In genomic region chr11:5569474-5569873, GRCm38 (mm10) we compare ENCODE assay signal across 28 mouse cellular contexts. TPM values are rescaled to one million over a fixed set of nuclear protein-coding genes. Genes with fewer than 3 reads are reported as not detected.
DNase-seq lines count a peak whose midpoint lies in the region; ATAC-seq and TF ChIP-seq lines count a peak whose summit lies in the region.
"Had no signal": no experiment of that assay in that cellular context is flagged by ENCODE, and none has a peak within 500 bp of the region (broad histone marks: within the 10 kb centered on the region; RNA-seq: fewer than 3 reads in every experiment).

Gene Ankrd36, plus strand, starts transcription at chr11:5569684.

- H3K4me2 ChIP-seq in CH12.LX (ENCODE audit: insufficient read depth, low read depth, poor library complexity, severe bottlenecking) = no peak within 1 kb of the TSS
- H3K4me2 ChIP-seq: embryonic facial prominence, embryonic 15.5 days; forebrain, embryonic 15.5 days; heart, embryonic 11.5 days; heart, embryonic 15.5 days; hindbrain, embryonic 15.5 days had no signal

- intact Hi-C loops in heart, postnatal 14 days (cut with DNase I) = no loop called here

- dilution Hi-C loops in CH12.LX (cut with MboI; ENCODE audit: extremely low pct_ligation_motif_present, extremely low pct_unique_long_range_greater_than_20kb, low sequenced_read_pairs) = no loop called here

- TF ChIP-seq POLR2A in CH12.LX (IDR thresholded peaks at IDR 0.05; ENCODE audit: low read depth, low read length) = no peak
- no peak for TF ChIP-seq POLR2A in brain, embryonic 14.5 days (IDR thresholded peaks at IDR 0.05; ENCODE audit: borderline replicate concordance, extremely low read depth, insufficient read depth, insufficient read length, poor library complexity, severe bottlenecking)

- no peak for TF ChIP-seq RAD21 in CH12.LX (IDR thresholded peaks at IDR 0.05; ENCODE audit: low read depth, low read length)

- DNase-seq in CH12.LX (ENCODE audit: extremely low read depth) (no peak), G1E (ENCODE audit: low spot score) (no peak)
- peak; percentile 29 for DNase-seq in brain, embryonic 14.5 days (ENCODE audit: low read depth)
- no peak for DNase-seq in heart, postnatal 14 days
- no peak for DNase-seq in layer of hippocampus, adult 9-11 months
- DNase-seq: adrenal gland, adult 8-10 months; cerebellum, adult 18-20 months; cerebellum, postnatal 14 days; embryo, embryonic 11 days; gastrocnemius, postnatal 10 days; heart, adult 2 months had no signal

- TF ChIP-seq EP300 in CH12.LX (IDR thresholded peaks at IDR 0.05; ENCODE audit: low read length) = no peak

- peaks cover 66% of the 10 kb centered on the region for H3K4me1 ChIP-seq in megakaryocyte, embryonic 14.5 days
- peaks cover 0 to 15% of the 10 kb centered on the region in 2 experiments; a peak in 2 of 4 replicates for H3K4me1 ChIP-seq in CH12.LX (ENCODE audit: control insufficient read depth in 1 of 2, insufficient read depth in 2 of 2)
- peaks cover 80% of the 10 kb centered on the region for H3K4me1 ChIP-seq in G1E (ENCODE audit: insufficient read depth, low read depth, low read length)
- H3K4me1 ChIP-seq: embryonic facial prominence, embryonic 15.5 days; forebrain, embryonic 15.5 days; heart, embryonic 15.5 days; hindbrain, embryonic 10.5 days; hindbrain, embryonic 15.5 days had no signal

- H3K36me3 ChIP-seq in megakaryocyte, embryonic 14.5 days (replicated peaks; ENCODE audit: low read length) = peaks cover 36% of the 10 kb centered on the region
- no peaks in the 10 kb centered on the region for H3K36me3 ChIP-seq in CH12.LX (replicated peaks in 1 of 2; ENCODE audit: control insufficient read depth in 1 of 2, insufficient read depth in 1 of 2, low read length in 1 of 2)
- H3K36me3 ChIP-seq in G1E (replicated peaks) = no peaks in the 10 kb centered on the region
- H3K36me3 ChIP-seq: embryonic facial prominence, embryonic 15.5 days; forebrain, embryonic 15.5 days; heart, embryonic 15.5 days; hindbrain, embryonic 10.5 days; hindbrain, embryonic 15.5 days had no signal

- in situ Hi-C loops in CH12.LX (cut with MboI; ENCODE audit: low pct_ligation_motif_present, low pct_unique_long_range_greater_than_20kb, low sequenced_read_pairs) = loop anchor here (10.0 kb wide), 1 partner anchor 65 kb away; no protein-coding TSS in a partner anchor

- H3K27me3 ChIP-seq in megakaryocyte, embryonic 14.5 days (replicated peaks) = no peaks in the 10 kb centered on the region
- H3K27me3 ChIP-seq in CH12.LX (replicated peaks) = no peaks in the 10 kb centered on the region
- no peaks in the 10 kb centered on the region for H3K27me3 ChIP-seq in G1E (ENCODE audit: insufficient read depth, low read length)
- H3K27me3 ChIP-seq: embryonic facial prominence, embryonic 15.5 days; forebrain, embryonic 15.5 days; heart, embryonic 15.5 days; hindbrain, embryonic 15.5 days had no signal

- no peak within 1 kb of the TSS for H3K9ac ChIP-seq in CH12.LX (ENCODE audit: insufficient read depth, low read depth)
- H3K9ac ChIP-seq: embryonic facial prominence, embryonic 15.5 days; forebrain, embryonic 15.5 days; heart, embryonic 15.5 days; hindbrain, embryonic 15.5 days had no signal

- no peak within 1 kb of the TSS for H3K27ac ChIP-seq in CH12.LX (ENCODE audit: insufficient read depth, low read depth)
- H3K27ac ChIP-seq: embryonic facial prominence, embryonic 15.5 days; forebrain, embryonic 15.5 days; heart, adult 2 months; heart, embryonic 15.5 days; hindbrain, embryonic 10.5 days; hindbrain, embryonic 15.5 days had no signal

- H3K79me2 ChIP-seq in CH12.LX (replicated peaks; ENCODE audit: control insufficient read depth, extremely low read depth, insufficient read depth, poor library complexity, severe bottlenecking) = no peaks in the 10 kb centered on the region

- no peak for ATAC-seq in megakaryocyte, adult 5-6 weeks (ENCODE audit: poor library complexity, severe bottlenecking)
- ATAC-seq in G1E (ENCODE audit: extremely low read depth, insufficient number of reproducible peaks, low FRiP score, poor library complexity, severe bottlenecking) = no peak
- ATAC-seq: forebrain, embryonic 15.5 days; inflammation-experienced regulatory T-cells, adult 6 months; intestine, postnatal 0 days; Patski had no signal

- H3K4me3 ChIP-seq in megakaryocyte, embryonic 14.5 days (replicated peaks) = peak within 1 kb of the TSS; percentile 40
- H3K4me3 ChIP-seq in CH12.LX (replicated peaks in 1 of 3; ENCODE audit: low read depth in 2 of 3, low read length in 2 of 3, poor library complexity in 1 of 3) (no peak within 1 kb of the TSS), G1E (ENCODE audit: low read depth, low read length) (peak within 1 kb of the TSS; percentile 46; the same call in 1 of the 2 replicates)
- H3K4me3 ChIP-seq: embryonic facial prominence, embryonic 15.5 days; erythroblast, embryonic 14.5 days; forebrain, embryonic 15.5 days; heart, adult 2 months; heart, embryonic 15.5 days; hindbrain, embryonic 10.5 days; hindbrain, embryonic 15.5 days had no signal

- H3K9me3 ChIP-seq in megakaryocyte, embryonic 14.5 days = peaks cover 35% of the 10 kb centered on the region
- H3K9me3 ChIP-seq in CH12.LX (replicated peaks; ENCODE audit: low read length) = peaks cover 6% of the 10 kb centered on the region
- H3K9me3 ChIP-seq in G1E (replicated peaks) = no peaks in the 10 kb centered on the region
- H3K9me3 ChIP-seq: embryonic facial prominence, embryonic 15.5 days; forebrain, embryonic 15.5 days; heart, embryonic 15.5 days; hindbrain, embryonic 10.5 days; hindbrain, embryonic 15.5 days had no signal

- no peak for TF ChIP-seq CTCF in CH12.LX (conservative IDR thresholded peaks at IDR 0.05 in 1 of 2, IDR thresholded peaks at IDR 0.05 in 1 of 2; ENCODE audit: low read depth in 2 of 2, low read length in 2 of 2)
- no peak for TF ChIP-seq CTCF in G1E (IDR thresholded peaks at IDR 0.05; ENCODE audit: low read depth, low read length)
- no peak for TF ChIP-seq CTCF in brain, embryonic 14.5 days (IDR thresholded peaks at IDR 0.05; ENCODE audit: borderline replicate concordance, extremely low read depth, insufficient read depth, insufficient read length)

TF ChIP-seq in CH12.LX, 34 proteins besides CTCF, POLR2A, EP300 and RAD21:
- TF ChIP-seq RCOR1 (conservative IDR thresholded peaks at IDR 0.05; ENCODE audit: low read depth, low read length) (no peak), NRF1 (IDR thresholded peaks at IDR 0.05; ENCODE audit: low read depth, low read length) (no peak), IRF4 (IDR thresholded peaks at IDR 0.05; ENCODE audit: low read depth, low read length) (no peak), BHLHE40 (IDR thresholded peaks at IDR 0.05; ENCODE audit: low read depth, low read length) (peak; percentile 17; the same call in 1 of the 2 replicates)

RNA-seq across cellular contexts. Expression of gene Ankrd36, which starts in this region (rescaled TPM):
- polyA plus RNA-seq in megakaryocyte, embryonic 14.5 days (2012; ENCODE audit: insufficient read depth, low replicate concordance) = 0.19 TPM in 1 of 2 replicates, not detected in the other
- total RNA-seq in megakaryocyte, adult 5-6 weeks (2015) = not detected in 2 replicates
- not detected in 2 replicates for total RNA-seq in megakaryocyte, adult 5-6 weeks (2017)
- total RNA-seq in CH12.LX (2012; rRNA removed) (not detected in 2 replicates), CH12.LX (2014; rRNA removed) (not detected in 2 replicates), G1E (2014; fragmentation: Nextera tagmentation) (1.5 and 6.1 TPM in 2 replicates), G1E (2017) (1.5 and 2.9 TPM in 2 replicates)
- polyA plus RNA-seq in CH12.LX (2012; ENCODE audit: insufficient read length, low read depth) (not detected in 2 replicates), G1E (2012) (0.39 and 0.40 TPM in 2 replicates)
- 0.08 TPM in 1 of 2 replicates, not detected in the other for polyA plus RNA-seq in brain, embryonic 14.5 days (2012; rRNA removed)
- not detected for total RNA-seq in heart, postnatal 14 days (2021)
- total RNA-seq: adrenal gland, adult 8-10 months; common myeloid progenitor, adult 5-6 weeks; gastrocnemius, postnatal 10 days; heart, adult 2 months; heart, postnatal 25 days had no signal
- polyA plus RNA-seq: embryonic facial prominence, embryonic 11.5 days; embryonic facial prominence, embryonic 15.5 days; erythroblast, embryonic 14.5 days; forebrain, embryonic 11.5 days; forebrain, embryonic 15.5 days; frontal cortex, adult 2 months; heart, embryonic 15.5 days; hindbrain, embryonic 10.5 days; hindbrain, embryonic 15.5 days; inflammation-experienced regulatory T-cells, adult 6 months; intestine, postnatal 0 days; Patski had no signal

Comparison
In these comparisons a context has a peak if more than half of its experiments do, and no peak if none do; other contexts are left out.
1. Peak in DNase-seq in brain, embryonic 14.5 days; RNA of the gene not detected or under 1 TPM.
2. H3K4me3 ChIP-seq: peak in megakaryocyte, embryonic 14.5 days (single experiment) and G1E (single experiment); none in CH12.LX (0 of 3).